In genomic region chr14:121713830-121714197, GRCm38 (mm10) we compare ENCODE assay signal across 14 mouse cellular contexts.
A peak's percentile ranks its signal among the peaks of the same experiment; 100 is the strongest.
DNase-seq lines count a peak whose midpoint lies in the region; ATAC-seq lines count a peak whose summit lies in the region.
"Had no signal": no experiment of that assay in that cellular context is flagged by ENCODE, and none has a peak within 500 bp of the region (broad histone marks: within the 10 kb centered on the region; RNA-seq: fewer than 3 reads in every experiment).

No protein-coding gene starts in this region.

- no peak overlapping the region for H3K4me2 ChIP-seq in kidney, embryonic 14.5 days (replicated peaks; ENCODE audit: low read depth, low read length)
- H3K4me2 ChIP-seq in embryonic facial prominence, embryonic 13.5 days = no peak overlapping the region
- H3K4me2 ChIP-seq in forebrain, embryonic 12.5 days = 0 out of 2 replicates have a peak overlapping the region, but pooled peaks have one; percentile 24
- H3K4me2 ChIP-seq in midbrain, embryonic 11.5 days = no peak overlapping the region; the same call in 1 of the 2 replicates
- H3K4me2 ChIP-seq: stomach, embryonic 15.5 days had no signal

- H3K27me3 ChIP-seq in kidney, embryonic 14.5 days (ENCODE audit: control insufficient read depth, insufficient read depth, low read length) = no peaks in the 10 kb centered on the region
- H3K27me3 ChIP-seq in embryonic facial prominence, embryonic 13.5 days = no peaks in the 10 kb centered on the region
- peaks cover 17% of the 10 kb centered on the region for H3K27me3 ChIP-seq in forebrain, embryonic 12.5 days
- H3K27me3 ChIP-seq in midbrain, embryonic 11.5 days (ENCODE audit: control insufficient read depth, insufficient read depth, low read length) = no peaks in the 10 kb centered on the region
- H3K27me3 ChIP-seq: stomach, embryonic 15.5 days had no signal

- 70% methylated on average over 4 of the region's 4 CpGs for WGBS in kidney, embryonic 14.5 days
- 41% methylated on average over 4 of the region's 4 CpGs for WGBS in embryonic facial prominence, embryonic 13.5 days
- 27% methylated on average over 4 of the region's 4 CpGs for WGBS in forebrain, embryonic 12.5 days
- 30% methylated on average over 4 of the region's 4 CpGs for WGBS in midbrain, embryonic 11.5 days

- no peak overlapping the region for H3K4me3 ChIP-seq in kidney, embryonic 14.5 days (ENCODE audit: low read length)
- no peak overlapping the region for H3K4me3 ChIP-seq in embryonic facial prominence, embryonic 13.5 days
- H3K4me3 ChIP-seq in forebrain, embryonic 12.5 days (replicated peaks) = no peak overlapping the region
- H3K4me3 ChIP-seq in midbrain, embryonic 11.5 days (ENCODE audit: low read depth, low read length) = no peak overlapping the region
- H3K4me3 ChIP-seq: heart, adult 2 months; stomach, embryonic 15.5 days had no signal

- no peak overlapping the region for H3K9ac ChIP-seq in kidney, embryonic 14.5 days (ENCODE audit: low read depth, low read length)
- no peak overlapping the region for H3K9ac ChIP-seq in embryonic facial prominence, embryonic 13.5 days
- H3K9ac ChIP-seq in forebrain, embryonic 12.5 days = no peak overlapping the region
- no peak overlapping the region; the same call in 1 of the 2 replicates for H3K9ac ChIP-seq in midbrain, embryonic 11.5 days (ENCODE audit: low read length)
- H3K9ac ChIP-seq: stomach, embryonic 15.5 days had no signal

- DNase-seq in kidney, adult 9 months = no peak
- DNase-seq in midbrain, embryonic 11.5 days (ENCODE audit: low spot score, missing footprints) = no peak
- DNase-seq in adrenal gland, adult (ENCODE audit: inconsistent age in 2 of 2, low spot score in 1 of 2) = no peak
- DNase-seq in cerebellum, postnatal 14 days = no peak
- DNase-seq: adrenal gland, postnatal 25 days; cerebellum, adult 11 months; heart, adult 2 months; left cerebral cortex, postnatal 4 days; right cerebral cortex, postnatal 4 days had no signal

- no peaks in the 10 kb centered on the region for H3K9me3 ChIP-seq in kidney, embryonic 14.5 days (ENCODE audit: control insufficient read depth, low read length)
- no peaks in the 10 kb centered on the region for H3K9me3 ChIP-seq in embryonic facial prominence, embryonic 13.5 days
- no peaks in the 10 kb centered on the region for H3K9me3 ChIP-seq in forebrain, embryonic 12.5 days
- H3K9me3 ChIP-seq in midbrain, embryonic 11.5 days (ENCODE audit: control insufficient read depth, low read length) = no peaks in the 10 kb centered on the region
- H3K9me3 ChIP-seq: stomach, embryonic 15.5 days had no signal

- H3K4me1 ChIP-seq in kidney, embryonic 14.5 days (ENCODE audit: control insufficient read depth, insufficient read depth, low read length) = peaks cover 21% of the 10 kb centered on the region
- H3K4me1 ChIP-seq in embryonic facial prominence, embryonic 13.5 days = peaks cover 38% of the 10 kb centered on the region
- peaks cover 21% of the 10 kb centered on the region for H3K4me1 ChIP-seq in forebrain, embryonic 12.5 days
- peaks cover 15% of the 10 kb centered on the region for H3K4me1 ChIP-seq in midbrain, embryonic 11.5 days (ENCODE audit: control insufficient read depth, insufficient read depth, low read length)

- no peak overlapping the region for H3K27ac ChIP-seq in kidney, embryonic 14.5 days (ENCODE audit: low read depth, low read length)
- peak overlapping the region; percentile 48; the same call in 1 of the 2 replicates for H3K27ac ChIP-seq in embryonic facial prominence, embryonic 13.5 days
- peak overlapping the region; percentile 71 for H3K27ac ChIP-seq in forebrain, embryonic 12.5 days
- H3K27ac ChIP-seq in midbrain, embryonic 11.5 days (ENCODE audit: low read depth, low read length) = peak overlapping the region; percentile 55
- H3K27ac ChIP-seq: heart, adult 2 months; stomach, embryonic 15.5 days had no signal

- H3K36me3 ChIP-seq in kidney, embryonic 14.5 days (ENCODE audit: control insufficient read depth, insufficient read depth, low read length) = no peaks in the 10 kb centered on the region
- no peaks in the 10 kb centered on the region for H3K36me3 ChIP-seq in embryonic facial prominence, embryonic 13.5 days
- H3K36me3 ChIP-seq in forebrain, embryonic 12.5 days (replicated peaks) = no peaks in the 10 kb centered on the region
- no peaks in the 10 kb centered on the region for H3K36me3 ChIP-seq in midbrain, embryonic 11.5 days (ENCODE audit: control insufficient read depth, insufficient read depth, low read length)
- H3K36me3 ChIP-seq: stomach, embryonic 15.5 days had no signal

- peak; percentile 52 for ATAC-seq in kidney, embryonic 14.5 days (ENCODE audit: low FRiP score, low TSS enrichment)
- 0 out of 2 replicates have a peak, but pooled peaks have one; percentile 5 for ATAC-seq in embryonic facial prominence, embryonic 13.5 days (ENCODE audit: insufficient number of reproducible peaks, insufficient read depth, low FRiP score, low TSS enrichment, low read depth)
- ATAC-seq in forebrain, embryonic 12.5 days (ENCODE audit: low FRiP score) = no peak
- ATAC-seq in midbrain, embryonic 11.5 days (ENCODE audit: low FRiP score) = peak; percentile 54; the same call in 1 of the 2 replicates
- ATAC-seq: inflammation-experienced regulatory T-cells, adult 6 months had no signal
